ENCODE assay signal across 10 mouse cellular contexts in the genomic region with DNA sequence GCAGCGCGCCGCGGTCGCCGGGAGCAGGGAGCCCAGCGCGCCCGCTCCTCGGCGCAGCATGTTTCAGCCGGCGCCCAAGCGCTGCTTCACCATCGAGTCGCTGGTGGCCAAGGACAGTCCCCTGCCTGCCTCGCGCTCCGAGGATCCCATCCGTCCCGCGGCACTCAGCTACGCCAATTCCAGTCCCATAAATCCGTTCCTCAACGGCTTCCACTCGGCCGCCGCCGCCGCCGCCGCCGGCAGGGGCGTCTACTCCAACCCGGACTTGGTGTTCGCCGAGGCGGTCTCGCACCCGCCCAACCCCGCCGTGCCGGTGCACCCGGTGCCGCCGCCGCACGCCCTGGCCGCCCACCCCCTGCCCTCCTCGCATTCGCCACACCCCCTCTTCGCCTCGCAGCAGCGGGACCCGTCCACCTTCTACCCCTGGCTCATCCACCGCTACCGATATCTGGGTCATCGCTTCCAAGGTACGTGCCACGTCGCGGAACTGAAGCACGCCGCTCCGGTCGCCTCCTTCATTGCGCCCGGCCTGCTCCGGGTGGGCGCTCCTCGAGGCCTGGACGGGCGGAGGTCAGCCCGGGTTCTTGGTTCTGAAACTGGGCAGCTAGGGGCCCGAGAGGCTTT. TPM values are rescaled to one million over a fixed set of nuclear protein-coding genes. Genes with fewer than 3 reads are reported as not detected.
DNase-seq lines count a peak whose midpoint lies in the region; ATAC-seq and TF ChIP-seq lines count a peak whose summit lies in the region.
"Had no signal": no experiment of that assay in that cellular context is flagged by ENCODE, and none has a peak within 500 bp of the region (broad histone marks: within the 10 kb centered on the region; RNA-seq: fewer than 3 reads in every experiment).

No protein-coding gene starts in this region.

- no peaks in the 10 kb centered on the region for H3K9me3 ChIP-seq in E14TG2a.4 (ENCODE audit: low read length)
- H3K9me3 ChIP-seq in hindbrain, embryonic 13.5 days: no peaks in the 10 kb centered on the region
- no peaks in the 10 kb centered on the region for H3K9me3 ChIP-seq in liver, embryonic 12.5 days (replicated peaks)
- no peaks in the 10 kb centered on the region for H3K9me3 ChIP-seq in stomach, postnatal 0 days (ENCODE audit: control insufficient read depth, low read length)

- 2% methylated on average over 72 of the region's 75 CpGs for WGBS in heart, adult 2 months
- WGBS in hindbrain, embryonic 13.5 days: under 1% methylated on average over 71 of the region's 75 CpGs
- WGBS in liver, embryonic 12.5 days (ENCODE audit: insufficient replicate concordance): 2% methylated on average over 60 of the region's 75 CpGs
- under 1% methylated on average over 70 of the region's 75 CpGs for WGBS in stomach, postnatal 0 days

- no peak for TF ChIP-seq POLR2A in heart, adult 2 months (IDR thresholded peaks at IDR 0.05; ENCODE audit: insufficient read depth, low read depth, low read length)

- H3K4me1 ChIP-seq in heart, adult 2 months (ENCODE audit: control insufficient read depth, insufficient read depth, low read length): no peaks in the 10 kb centered on the region
- peaks cover 23% of the 10 kb centered on the region for H3K4me1 ChIP-seq in E14TG2a.4 (replicated peaks; ENCODE audit: low read depth, low read length)
- H3K4me1 ChIP-seq in hindbrain, embryonic 13.5 days (replicated peaks): peaks cover 19% of the 10 kb centered on the region
- H3K4me1 ChIP-seq in liver, embryonic 12.5 days: peaks cover 7% of the 10 kb centered on the region
- no peaks in the 10 kb centered on the region for H3K4me1 ChIP-seq in stomach, postnatal 0 days (replicated peaks; ENCODE audit: control insufficient read depth, insufficient read depth)

- DNase-seq in heart, adult 2 months: peak in 1 of 2 experiments; percentile 50
- DNase-seq in heart, postnatal 25 days (ENCODE audit: low spot score): no peak
- peak; percentile 62 for DNase-seq in embryo, embryonic 10.5 days (ENCODE audit: low spot score)
- no peak for DNase-seq in stomach, postnatal 0 days (ENCODE audit: low spot score)
- no peak for DNase-seq in cerebellum, adult 18-20 months

- no peak overlapping the region for H3K9ac ChIP-seq in heart, adult 2 months (ENCODE audit: low read depth, low read length)
- H3K9ac ChIP-seq in hindbrain, embryonic 13.5 days: no peak overlapping the region
- no peak overlapping the region for H3K9ac ChIP-seq in liver, embryonic 12.5 days
- no peak overlapping the region for H3K9ac ChIP-seq in stomach, postnatal 0 days (ENCODE audit: low read length)

- no peak overlapping the region for H3K27ac ChIP-seq in heart, adult 2 months
- no peak overlapping the region for H3K27ac ChIP-seq in hindbrain, embryonic 13.5 days
- H3K27ac ChIP-seq in liver, embryonic 12.5 days: no peak overlapping the region
- no peak overlapping the region for H3K27ac ChIP-seq in stomach, postnatal 0 days (replicated peaks)

- 0 out of 2 replicates have a peak, but pooled peaks have one; percentile 17 for ATAC-seq in hindbrain, embryonic 13.5 days (ENCODE audit: low FRiP score)
- ATAC-seq in liver, embryonic 12.5 days: no peak
- ATAC-seq in stomach, postnatal 0 days (ENCODE audit: low FRiP score, low TSS enrichment): no peak

- intact Hi-C loops in heart, adult 2 months (cut with DNase I): loop anchor here (10.0 kb wide), 1 partner anchor 886 kb away; no protein-coding TSS in a partner anchor
- intact Hi-C loops in heart, postnatal 25 days (cut with DNase I): no loop called here

- TF ChIP-seq CTCF in heart, adult 2 months (IDR thresholded peaks at IDR 0.05): no peak
- no peak for TF ChIP-seq CTCF in E14TG2a.4 (conservative IDR thresholded peaks at IDR 0.05; ENCODE audit: low read length)
- 0 out of 2 replicates have a peak, but pooled peaks have one; percentile 2 for TF ChIP-seq CTCF in stomach, postnatal 0 days (IDR thresholded peaks at IDR 0.05; ENCODE audit: low read depth)

- H3K27me3 ChIP-seq in heart, adult 2 months (ENCODE audit: control insufficient read depth, insufficient read depth, low read length): peaks cover 39% of the 10 kb centered on the region
- peaks cover 99% of the 10 kb centered on the region for H3K27me3 ChIP-seq in E14TG2a.4 (ENCODE audit: insufficient read depth, low read length)
- peaks cover 95% of the 10 kb centered on the region for H3K27me3 ChIP-seq in hindbrain, embryonic 13.5 days
- peaks cover 100% of the 10 kb centered on the region for H3K27me3 ChIP-seq in liver, embryonic 12.5 days (replicated peaks)
- H3K27me3 ChIP-seq in stomach, postnatal 0 days (ENCODE audit: control insufficient read depth, insufficient read depth, low read length): peaks cover 44% of the 10 kb centered on the region
- H3K27me3 ChIP-seq: Patski had no signal

- no peak for TF ChIP-seq EP300 in heart, adult 2 months (IDR thresholded peaks at IDR 0.05; ENCODE audit: insufficient read depth, low read depth, low read length)
- TF ChIP-seq EP300 in stomach, postnatal 0 days (optimal IDR thresholded peaks at IDR 0.05): no peak

- H3K4me3 ChIP-seq in heart, adult 2 months: peak overlapping the region; percentile 26
- peak overlapping the region; percentile 70 for H3K4me3 ChIP-seq in E14TG2a.4 (replicated peaks; ENCODE audit: low read length)
- H3K4me3 ChIP-seq in hindbrain, embryonic 13.5 days: peak overlapping the region; percentile 28
- H3K4me3 ChIP-seq in liver, embryonic 12.5 days: peak overlapping the region; percentile 28
- H3K4me3 ChIP-seq in stomach, postnatal 0 days (ENCODE audit: low read depth, low read length): peak overlapping the region; percentile 32

- no peaks in the 10 kb centered on the region for H3K36me3 ChIP-seq in heart, adult 2 months (ENCODE audit: control insufficient read depth, insufficient read depth, low read length)
- H3K36me3 ChIP-seq in E14TG2a.4 (ENCODE audit: insufficient read depth, low read length): no peaks in the 10 kb centered on the region
- no peaks in the 10 kb centered on the region for H3K36me3 ChIP-seq in hindbrain, embryonic 13.5 days
- no peaks in the 10 kb centered on the region for H3K36me3 ChIP-seq in liver, embryonic 12.5 days
- no peaks in the 10 kb centered on the region for H3K36me3 ChIP-seq in stomach, postnatal 0 days (ENCODE audit: control insufficient read depth, insufficient read depth, low read length)

- H3K4me2 ChIP-seq in hindbrain, embryonic 13.5 days: peak overlapping the region; percentile 46
- peak overlapping the region; percentile 48 for H3K4me2 ChIP-seq in liver, embryonic 12.5 days
- H3K4me2 ChIP-seq in stomach, postnatal 0 days (replicated peaks; ENCODE audit: low read depth): peak overlapping the region; percentile 42

- no peaks in the 10 kb centered on the region for H3K79me2 ChIP-seq in heart, adult 2 months (replicated peaks; ENCODE audit: control insufficient read depth, insufficient read depth, low read length)

RNA-seq across cellular contexts. Expression of a gene that starts 1.1 kb away (rescaled TPM):
- not detected for total RNA-seq in heart, adult 2 months (2021)
- polyA plus RNA-seq in heart, adult 2 months (2012; rRNA removed): not detected in 2 replicates
- not detected for total RNA-seq in heart, postnatal 25 days (2021)
- 0.74 and 1.1 TPM in 2 replicates for polyA plus RNA-seq in hindbrain, embryonic 13.5 days (2015; fragmentation: Nextera tagmentation; extraction: Ambion mirVana)
- polyA plus RNA-seq in liver, embryonic 12.5 days (2016; fragmentation: Nextera tagmentation; extraction: Ambion mirVana): 0.05 and 0.11 TPM in 2 replicates
- 0.05 and 0.08 TPM in 2 replicates for polyA plus RNA-seq in stomach, postnatal 0 days (2015; fragmentation: Nextera tagmentation; extraction: Ambion mirVana)
- polyA plus RNA-seq: large intestine, adult 2 months had no signal
